Mouse (Mus musculus) lung, adult 2 months (tissue): Measurements from ENCODE around the gene Magi2.

Experiments used
- CTCF ChIP-seq: fragments of 200-500 bp; IDR thresholded peaks from 2 replicates; pipeline ENCODE4 v1.5.1; 2011; ENCODE audit warnings: mild to moderate bottlenecking, low read length, control low read depth; ENCODE audit not compliant: insufficient read depth
- POLR2A ChIP-seq: fragments of 200-500 bp; IDR thresholded peaks from 2 replicates; pipeline ENCODE4 v1.6.1; 2011; ENCODE audit warnings: low read depth, mild to moderate bottlenecking, control low read depth, low read length, borderline replicate concordance; ENCODE audit errors: extremely low read depth

DNA sequence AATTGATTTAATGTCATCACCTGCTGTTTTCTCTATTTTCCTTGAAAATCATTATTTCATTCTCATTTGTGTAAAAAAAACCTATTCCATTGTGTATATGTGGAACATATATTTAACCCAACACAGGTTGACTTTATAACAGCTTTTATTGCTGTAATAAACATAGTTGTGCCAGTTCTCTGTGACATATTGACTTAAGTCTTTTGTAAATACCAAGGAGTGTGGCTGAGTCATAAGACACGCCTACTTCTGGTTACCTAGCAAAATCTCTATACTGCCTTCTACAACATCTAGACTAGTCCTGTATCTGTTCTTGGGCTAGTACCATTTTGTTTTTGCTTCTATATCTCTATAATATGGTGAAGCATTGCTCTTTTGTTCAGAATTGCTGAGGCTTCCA is 737.3 kb downstream of the Magi2 start:
- TF ChIP-seq CTCF (no peak), POLR2A (no peak)
